Mouse (Mus musculus) midbrain, postnatal 0 days (tissue): ENCODE results near the gene Olfr871. TPM values are rescaled to one million over a fixed set of nuclear protein-coding genes. Genes with fewer than 3 reads are reported as not detected.

Source experiments
- ATAC-seq: fragments of 200-750 bp; cut with Nextera tagmentation; 2 replicates; pipeline ENCODE4 v1.8.0; 2017; ENCODE audit warnings: moderate number of reproducible peaks, mild to moderate bottlenecking, moderate TSS enrichment, moderate library complexity; ENCODE audit not compliant: low FRiP score
- DNase-seq: peaks from one replicate; pipeline ENCODE4 v3.0.0-alpha.2; 2015; ENCODE audit warnings: low spot score
- H3K27ac ChIP-seq: fragments of 300-500 bp; sonication (generic); 2 replicates; pipeline ENCODE4 v1.5.1; 2014; ENCODE audit warnings: low read depth, mild to moderate bottlenecking, low read length, mixed read lengths
- H3K27me3 ChIP-seq: fragments of 300-500 bp; sonication (generic); 2 replicates; pipeline ENCODE4 v1.6.1; 2014; ENCODE audit warnings: low read length, control low read depth, mixed read lengths; ENCODE audit not compliant: insufficient read depth
- H3K36me3 ChIP-seq: fragments of 300-500 bp; sonication (generic); 2 replicates; pipeline ENCODE4 v1.6.1; 2014; ENCODE audit warnings: low read length, control low read depth, mixed read lengths; ENCODE audit not compliant: insufficient read depth
- H3K4me1 ChIP-seq: fragments of 300-500 bp; sonication (generic); 2 replicates; pipeline ENCODE4 v1.6.1; 2014; ENCODE audit warnings: mild to moderate bottlenecking, control low read depth, antibody characterized with exemption, low read length, mixed read lengths; ENCODE audit not compliant: insufficient read depth
- H3K4me2 ChIP-seq: fragments of 300-500 bp; sonication (generic); 2 replicates; pipeline ENCODE4 v1.6.1; 2014; ENCODE audit warnings: low read depth, mild to moderate bottlenecking, low read length, mixed read lengths; ENCODE audit not compliant: poor library complexity, severe bottlenecking
- H3K4me3 ChIP-seq: fragments of 300-500 bp; sonication (generic); 2 replicates; pipeline ENCODE4 v1.5.1; 2014; ENCODE audit warnings: low read depth, mild to moderate bottlenecking, low read length, moderate library complexity
- H3K9ac ChIP-seq: fragments of 300-500 bp; sonication (generic); replicated peaks from 2 replicates; pipeline ENCODE4 v1.6.1; 2014; ENCODE audit warnings: mild to moderate bottlenecking, low read length, moderate library complexity, mixed read lengths; ENCODE audit not compliant: poor library complexity, severe bottlenecking
- H3K9me3 ChIP-seq: fragments of 300-500 bp; sonication (generic); 2 replicates; pipeline ENCODE4 v1.6.1; 2016; ENCODE audit warnings: low read length, control low read depth
- CTCF ChIP-seq: IDR thresholded peaks from 2 replicates; pipeline ENCODE4 v1.5.1; 2016; ENCODE audit warnings: antibody characterized with exemption, mild to moderate bottlenecking
- WGBS: fragments of 180-500 bp; shearing (Covaris S2); extraction: QIAGEN DNeasy Blood & Tissue Kit; methylation state at CpG from one replicate; pipeline ENCODE4 v1.1.7; 2014; 5-methylcytosine and 5-hydroxymethylcytosine counted together
- polyA plus RNA-seq: library from polyadenylated mRNA; unstranded; fragments of >200 nt; fragmentation: Nextera tagmentation; extraction: Ambion mirVana; gene quantifications from 2 replicates; pipeline ENCODE4 v1.2.1, GENCODE M21; 2015
- total RNA-seq: library from RNA; depleted of rRNA; stranded (reverse); fragments of >200 nt; gene quantifications from 2 replicates; pipeline ENCODE4 v1.2.3, GENCODE M21; 2014; rRNA removed

The Olfr871 gene
- total and polyA plus RNA-seq, 2 experiments from 2014 or later, result not detected

DNA sequence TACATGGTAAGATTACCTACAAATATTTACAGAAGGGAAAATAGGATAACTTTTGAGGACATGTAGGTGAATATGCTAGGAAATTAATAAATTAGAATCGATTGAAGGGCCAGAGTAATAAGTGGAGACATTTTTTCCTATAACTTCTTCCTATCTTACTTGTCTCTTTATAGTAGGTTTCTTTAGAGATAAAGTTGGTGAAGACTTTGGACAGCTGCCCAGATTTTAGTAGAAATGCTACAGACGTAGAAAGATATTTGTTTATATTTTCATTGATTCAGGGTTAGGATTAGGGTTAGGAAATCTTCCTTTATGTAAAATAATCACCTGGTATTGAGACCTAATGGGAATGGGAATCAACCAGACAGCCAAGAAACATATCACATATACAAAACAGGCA is 530 bp upstream of the Olfr871 start:
- WGBS, result 68% methylated on average over 2 of the region's 2 CpGs
- DNase-seq (no peak), ATAC-seq (no peak)
- Histone ChIP-seq H3K4me2 (no peak overlapping the region), H3K4me3 (no peak overlapping the region), H3K4me1 (no peaks in the 10 kb centered on the region), H3K9me3 (peaks cover 10% of the 10 kb centered on the region; the same call in 1 of the 2 replicates), H3K27ac (no peak overlapping the region), H3K9ac (no peak overlapping the region), H3K36me3 (no peaks in the 10 kb centered on the region), H3K27me3 (no peaks in the 10 kb centered on the region)
- TF ChIP-seq CTCF, result no peak

DNA sequence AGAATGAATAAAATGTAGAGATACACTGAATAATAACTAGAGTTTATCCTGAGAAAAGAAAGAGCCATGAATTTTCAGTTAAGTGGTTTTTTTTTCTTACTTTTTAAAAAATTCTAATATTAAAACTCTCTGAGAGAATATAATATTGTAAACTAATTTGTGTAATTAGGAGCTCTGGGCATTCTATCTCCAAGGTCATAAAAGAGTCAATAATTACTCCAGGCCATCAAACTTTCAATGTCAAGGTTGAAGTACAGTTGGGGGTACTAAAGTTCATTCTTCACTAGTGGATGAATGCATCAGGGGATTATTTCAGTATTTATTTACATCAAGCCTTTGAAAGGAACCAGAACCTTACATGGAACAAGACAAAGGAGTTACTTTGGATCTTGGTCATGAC is 24.8 kb downstream of the Olfr871 start, which contains the start of gene Olfr872:
Gene Olfr872, plus strand, starts transcription at position 301 of the 400 bp plus-strand sequence.
- no peak for TF ChIP-seq CTCF
- Histone ChIP-seq H3K4me3 (no peak within 1 kb of the TSS), H3K4me2 (no peak within 1 kb of the TSS), H3K9me3 (no peaks in the 10 kb centered on the region; the same call in 1 of the 2 replicates), H3K4me1 (no peaks in the 10 kb centered on the region), H3K27ac (no peak within 1 kb of the TSS), H3K36me3 (no peaks in the 10 kb centered on the region), H3K27me3 (no peaks in the 10 kb centered on the region), H3K9ac (no peak within 1 kb of the TSS)
- DNase-seq (no peak), ATAC-seq (no peak)

DNA sequence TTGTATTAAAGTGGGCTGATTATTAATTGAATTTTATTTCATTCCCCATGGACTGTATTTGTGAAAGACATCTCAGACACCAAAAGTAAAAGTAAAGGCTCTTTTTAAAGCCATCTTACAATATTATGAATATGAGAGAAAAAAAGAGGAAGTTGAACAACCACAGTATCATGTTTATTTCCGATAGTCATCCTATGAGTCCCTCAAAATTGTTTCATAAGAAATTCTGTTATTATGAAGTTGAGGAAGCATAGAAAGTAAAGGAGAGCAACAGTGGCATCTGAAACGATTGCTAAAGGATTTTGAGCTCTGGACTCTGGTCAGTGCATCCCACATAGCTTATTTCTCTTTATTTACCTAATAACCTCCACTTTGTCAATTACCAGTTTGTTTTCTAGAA is 25.4 kb downstream of the Olfr871 start:
- H3K4me3 ChIP-seq, result no peak overlapping the region
- H3K9ac ChIP-seq, result no peak overlapping the region
- H3K27me3 ChIP-seq, result no peaks in the 10 kb centered on the region
- no peak overlapping the region for H3K27ac ChIP-seq
- H3K4me1 ChIP-seq, result no peaks in the 10 kb centered on the region
- no peak for DNase-seq
- no peak for ATAC-seq
- H3K4me2 ChIP-seq, result no peak overlapping the region
- 66% methylated on average over 2 of the region's 2 CpGs for WGBS
- no peaks in the 10 kb centered on the region for H3K36me3 ChIP-seq
- TF ChIP-seq CTCF, result no peak
- no peaks in the 10 kb centered on the region; the same call in 1 of the 2 replicates for H3K9me3 ChIP-seq

Other genes with a start within 250 kb of the Olfr871 start
- not detected in 2 replicates for gene Olfr866, start 184.2 kb upstream of the Olfr871 start, total RNA-seq
- not detected in 2 replicates for gene Olfr866, start 184.2 kb upstream of the Olfr871 start, polyA plus RNA-seq
- not detected in 2 replicates for gene Olfr867, start 154.6 kb upstream of the Olfr871 start, total RNA-seq
- gene Olfr867, start 154.6 kb upstream of the Olfr871 start, polyA plus RNA-seq, result not detected in 2 replicates
- not detected in 2 replicates for gene Olfr868, start 113.6 kb upstream of the Olfr871 start, total RNA-seq
- gene Olfr868, start 113.6 kb upstream of the Olfr871 start, polyA plus RNA-seq, result not detected in 2 replicates
- not detected in 2 replicates for gene Olfr869, start 83.2 kb upstream of the Olfr871 start, total RNA-seq
- not detected in 2 replicates for gene Olfr869, start 83.2 kb upstream of the Olfr871 start, polyA plus RNA-seq
- gene Olfr870, start 38.1 kb upstream of the Olfr871 start, total RNA-seq, result not detected in 2 replicates
- not detected in 2 replicates for gene Olfr870, start 38.1 kb upstream of the Olfr871 start, polyA plus RNA-seq
- gene Olfr872, start 24.9 kb downstream of the Olfr871 start, total RNA-seq, result not detected in 2 replicates
- not detected in 2 replicates for gene Olfr872, start 24.9 kb downstream of the Olfr871 start, polyA plus RNA-seq
- gene Olfr39, start 70.1 kb downstream of the Olfr871 start, total RNA-seq, result not detected in 2 replicates
- gene Olfr39, start 70.1 kb downstream of the Olfr871 start, polyA plus RNA-seq, result not detected in 2 replicates
- gene Olfr873, start 86.3 kb downstream of the Olfr871 start, total RNA-seq, result not detected in 2 replicates
- gene Olfr873, start 86.3 kb downstream of the Olfr871 start, polyA plus RNA-seq, result not detected in 2 replicates
- gene Olfr18, start 123.9 kb downstream of the Olfr871 start, total RNA-seq, result not detected in 2 replicates
- 0.11 TPM in 1 of 2 replicates, not detected in the other for gene Olfr18, start 123.9 kb downstream of the Olfr871 start, polyA plus RNA-seq
- gene Zfp560, start 173.0 kb downstream of the Olfr871 start, total RNA-seq, result 23.6 and 45.2 TPM in 2 replicates
- gene Zfp560, start 173.0 kb downstream of the Olfr871 start, polyA plus RNA-seq, result 73.4 and 73.6 TPM in 2 replicates
- gene Zfp26, start 248.0 kb downstream of the Olfr871 start, total RNA-seq, result 20.5 and 31.2 TPM in 2 replicates
- 7.6 and 9.3 TPM in 2 replicates for gene Zfp26, start 248.0 kb downstream of the Olfr871 start, polyA plus RNA-seq